Mouse (Mus musculus) heart, adult 9 months (tissue): Measurements from ENCODE around the gene Ociad1.
A peak's percentile ranks its signal among the peaks of the same experiment; 100 is the strongest.

Experiments used
- DNase-seq, 2 experiments: peaks; one replicate each; pipeline ENCODE4 v3.0.0; 2022; ENCODE audit warnings: low spot score in 2 of 2

The Ociad1 gene

GRCm38 (mm10) chr5:73337961-73338831, 45.6 kb downstream of the Ociad1 start:
- DNase-seq: no peak

GRCm38 (mm10) chr5:73338832-73339163, 46.2 kb downstream of the Ociad1 start:
- DNase-seq: no peak

- no peak for DNase-seq
Measured at GRCm38 (mm10) chr5:73339779-73340722, 47.5 kb downstream of the Ociad1 start.

GRCm38 (mm10) chr5:73340723-73341235, 48.2 kb downstream of the Ociad1 start, which contains the start of gene Ociad2:
Ociad2 (minus strand) TSS chr5:73341028.
- DNase-seq: no peak

GRCm38 (mm10) chr5:73342701-73343355, 50.2 kb downstream of the Ociad1 start:
- no peak for DNase-seq

GRCm38 (mm10) chr5:73344310-73344709, 51.7 kb downstream of the Ociad1 start:
- peak; percentile 13 to 29 for DNase-seq

GRCm38 (mm10) chr5:73345254-73345653, 52.7 kb downstream of the Ociad1 start:
- DNase-seq: no peak

GRCm38 (mm10) chr5:73349514-73349913, 56.9 kb downstream of the Ociad1 start:
- no peak for DNase-seq

- no peak for DNase-seq
Measured at GRCm38 (mm10) chr5:73351796-73352195, 59.2 kb downstream of the Ociad1 start.

GRCm38 (mm10) chr5:73353519-73353918, 60.9 kb downstream of the Ociad1 start:
- DNase-seq: no peak

GRCm38 (mm10) chr5:73353978-73354377, 61.4 kb downstream of the Ociad1 start:
- no peak for DNase-seq

- DNase-seq: no peak
Measured at GRCm38 (mm10) chr5:73355393-73355792, 62.8 kb downstream of the Ociad1 start.

- DNase-seq: peak in 1 of 2 experiments; percentile 34
Measured at GRCm38 (mm10) chr5:73359134-73359751, 66.7 kb downstream of the Ociad1 start.

- DNase-seq: no peak
Measured at GRCm38 (mm10) chr5:73359752-73360141, 67.2 kb downstream of the Ociad1 start.

- no peak for DNase-seq
Measured at GRCm38 (mm10) chr5:73360240-73360639, 67.7 kb downstream of the Ociad1 start.

- DNase-seq: no peak
Measured at GRCm38 (mm10) chr5:73362338-73362737, 69.8 kb downstream of the Ociad1 start.

- no peak for DNase-seq
Measured at GRCm38 (mm10) chr5:73362791-73363190, 70.2 kb downstream of the Ociad1 start.
